Mouse (Mus musculus) stomach, embryonic 15.5 days (tissue): Measurements from ENCODE around the gene P3h1. TPM values are rescaled to one million over a fixed set of nuclear protein-coding genes. Genes with fewer than 3 reads are reported as not detected.
A peak's percentile ranks its signal among the peaks of the same experiment; 100 is the strongest.

Source experiments
- ATAC-seq: fragments of 200-750 bp; cut with Nextera tagmentation; 2 replicates; pipeline ENCODE4 v1.8.0; 2017; ENCODE audit warnings: low read depth, moderate number of reproducible peaks, moderate TSS enrichment; ENCODE audit not compliant: insufficient read depth, low FRiP score
- H3K27ac ChIP-seq: fragments of 300-500 bp; sonication (generic); 2 replicates; pipeline ENCODE4 v1.5.1; 2015; ENCODE audit warnings: mild to moderate bottlenecking, inconsistent platforms
- H3K27me3 ChIP-seq: fragments of 300-500 bp; sonication (generic); replicated peaks from 2 replicates; pipeline ENCODE4 v1.6.1; 2015; ENCODE audit warnings: inconsistent platforms
- H3K36me3 ChIP-seq: fragments of 300-500 bp; sonication (generic); 2 replicates; pipeline ENCODE4 v1.6.1; 2015; ENCODE audit warnings: inconsistent platforms
- H3K4me1 ChIP-seq: fragments of 300-500 bp; sonication (generic); 2 replicates; pipeline ENCODE4 v1.6.1; 2015; ENCODE audit warnings: inconsistent platforms
- H3K4me2 ChIP-seq: fragments of 300-500 bp; sonication (generic); 2 replicates; pipeline ENCODE4 v1.6.1; 2015; ENCODE audit warnings: mild to moderate bottlenecking, inconsistent platforms
- H3K4me3 ChIP-seq: fragments of 300-500 bp; sonication (generic); replicated peaks from 2 replicates; pipeline ENCODE4 v1.5.1; 2015; ENCODE audit warnings: inconsistent platforms
- H3K9ac ChIP-seq: fragments of 300-500 bp; sonication (generic); 2 replicates; pipeline ENCODE4 v1.6.1; 2015; ENCODE audit warnings: inconsistent platforms
- H3K9me3 ChIP-seq: fragments of 300-500 bp; sonication (generic); 2 replicates; pipeline ENCODE4 v1.6.1; 2016; ENCODE audit warnings: inconsistent platforms
- WGBS: fragments of 180-500 bp; shearing (Covaris S2); methylation state at CpG from one replicate; pipeline ENCODE4 v1.1.7; 2015; 5-methylcytosine and 5-hydroxymethylcytosine counted together
- polyA plus RNA-seq: library from polyadenylated mRNA; unstranded; fragments of >200 nt; fragmentation: Nextera tagmentation; extraction: Ambion mirVana; gene quantifications from 2 replicates; pipeline ENCODE4 v1.2.1, GENCODE M21; 2015

The P3h1 gene
- polyA plus RNA-seq, 1 experiment from 2014 or later = 37.6 TPM

DNA sequence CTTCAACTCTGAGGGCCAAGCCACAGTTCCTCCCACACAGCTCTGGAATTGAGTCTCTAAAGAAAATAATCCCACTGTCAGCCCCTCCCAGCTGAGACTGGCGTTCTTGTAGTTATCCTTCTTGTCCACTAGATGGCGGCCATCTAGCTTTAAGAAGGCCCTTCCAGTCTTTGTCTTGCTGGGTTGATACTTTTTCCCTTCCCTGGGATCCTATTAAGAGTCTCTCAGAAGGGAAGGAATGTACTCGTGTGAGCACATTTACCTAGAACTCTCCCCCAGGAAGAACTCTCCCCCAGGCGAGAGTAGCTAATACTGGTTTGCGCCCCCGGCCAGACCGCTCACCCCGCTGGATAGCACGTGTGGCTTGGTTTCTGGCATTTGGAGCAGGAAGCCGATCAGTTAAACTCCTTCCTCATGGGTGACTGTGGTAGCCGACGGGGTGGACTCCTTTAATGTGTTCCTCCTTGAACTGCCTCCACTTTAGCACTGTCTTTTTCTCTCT lies 6.5 kb downstream of the P3h1 start:
- Histone ChIP-seq H3K9ac (no peak overlapping the region), H3K4me3 (0 out of 2 replicates have a peak overlapping the region, but pooled peaks have one; percentile 14), H3K36me3 (peaks cover 6% of the 10 kb centered on the region), H3K27me3 (no peaks in the 10 kb centered on the region), H3K4me1 (peaks cover 12% of the 10 kb centered on the region), H3K9me3 (no peaks in the 10 kb centered on the region), H3K4me2 (peak overlapping the region; percentile 21; the same call in 1 of the 2 replicates), H3K27ac (no peak overlapping the region)
- 38% methylated on average over 12 of the region's 12 CpGs for WGBS
- peak; percentile 57; the same call in 1 of the 2 replicates for ATAC-seq

DNA sequence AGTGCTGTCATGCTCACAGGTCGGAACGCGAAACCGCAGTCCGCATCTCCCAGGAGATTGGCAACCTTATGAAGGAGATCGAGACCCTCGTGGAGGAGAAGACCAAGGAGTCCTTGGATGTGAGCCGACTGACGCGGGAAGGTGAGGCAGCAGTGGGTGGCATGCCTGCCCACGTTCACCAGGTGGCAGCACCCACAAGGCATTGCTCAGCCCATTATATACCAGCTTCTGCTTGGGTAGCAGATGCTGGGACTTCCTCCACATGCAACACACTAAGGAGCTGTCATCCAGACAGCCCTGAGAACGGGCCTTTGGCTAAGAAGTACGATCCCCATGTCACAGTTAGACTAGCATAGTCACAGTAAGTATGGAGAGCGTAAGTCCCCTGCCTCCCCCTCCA lies 8.9 kb downstream of the P3h1 start:
- Histone ChIP-seq H3K9me3 (no peaks in the 10 kb centered on the region), H3K9ac (no peak overlapping the region), H3K27me3 (no peaks in the 10 kb centered on the region), H3K4me3 (no peak overlapping the region), H3K36me3 (peaks cover 4% of the 10 kb centered on the region), H3K27ac (no peak overlapping the region), H3K4me2 (no peak overlapping the region), H3K4me1 (0 out of 2 replicates have a peak, but pooled peaks cover 6% of the 10 kb centered on the region)
- whole genome bisulfite sequencing = 90% methylated on average over 14 of the region's 14 CpGs
- no peak for ATAC-seq

DNA sequence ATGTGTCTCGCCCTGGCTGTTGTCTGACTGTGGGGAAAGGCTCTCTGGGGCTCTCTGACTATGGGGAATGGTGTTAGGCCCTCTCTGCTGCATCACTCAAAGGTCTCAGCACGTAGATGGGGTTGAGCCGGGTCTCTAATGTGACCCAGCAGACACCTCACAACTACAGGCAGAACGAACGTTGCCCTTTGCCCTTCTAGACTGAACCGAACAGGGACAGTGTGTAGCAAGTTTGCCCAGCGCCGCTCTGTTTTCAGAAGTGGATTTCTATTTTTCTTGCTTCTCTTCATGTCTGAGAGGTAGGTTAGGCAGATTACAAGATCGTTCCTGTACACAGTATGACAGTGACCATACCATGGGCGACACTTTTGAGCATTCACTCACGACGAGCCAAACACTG lies 9.9 kb downstream of the P3h1 start:
- WGBS = 89% methylated on average over 12 of the region's 12 CpGs
- Histone ChIP-seq H3K4me2 (no peak overlapping the region), H3K27me3 (no peaks in the 10 kb centered on the region), H3K9me3 (no peaks in the 10 kb centered on the region), H3K27ac (no peak overlapping the region), H3K4me1 (0 out of 2 replicates have a peak, but pooled peaks cover 6% of the 10 kb centered on the region), H3K4me3 (no peak overlapping the region), H3K36me3 (0 out of 2 replicates have a peak, but pooled peaks cover 3% of the 10 kb centered on the region), H3K9ac (no peak overlapping the region)
- ATAC-seq = no peak

DNA sequence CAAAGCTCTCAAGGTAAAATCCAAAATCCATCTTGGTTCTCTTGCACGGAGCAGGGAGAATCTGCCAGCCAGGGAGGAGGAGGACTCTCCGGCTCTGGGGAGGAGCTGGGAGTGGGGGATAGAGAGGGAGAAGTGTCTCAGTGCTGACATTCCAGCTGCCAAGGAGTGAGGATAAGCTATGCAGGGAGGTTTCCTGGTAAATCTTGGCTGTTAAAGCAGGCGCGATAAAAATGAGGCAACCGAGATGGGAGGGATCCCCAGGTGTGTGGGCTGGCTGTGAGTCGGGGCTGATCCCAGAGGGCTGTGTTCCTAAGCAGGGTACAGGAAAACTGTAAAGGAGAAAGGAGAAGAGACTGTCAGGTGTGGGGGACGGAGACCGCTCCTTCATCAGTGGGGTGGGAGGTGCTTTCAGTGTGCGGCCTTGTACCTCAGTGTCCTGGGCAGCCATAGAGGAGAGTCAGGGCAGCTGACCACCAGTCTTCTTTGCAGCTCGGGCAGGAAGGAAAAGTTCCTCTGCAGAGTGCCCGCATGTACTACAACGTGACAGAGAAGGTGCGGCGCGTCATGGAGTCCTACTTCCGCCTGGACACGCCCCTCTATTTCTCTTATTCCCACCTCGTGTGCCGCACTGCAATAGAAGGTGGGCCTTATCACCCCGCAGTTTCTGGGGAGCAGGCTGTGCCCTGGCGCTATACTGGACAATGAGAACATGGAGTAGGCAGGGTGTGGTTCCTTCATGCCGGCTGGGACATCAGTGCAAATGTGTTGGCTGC lies 11.9 kb downstream of the P3h1 start:
- Histone ChIP-seq H3K4me2 (no peak overlapping the region), H3K27ac (no peak overlapping the region), H3K9me3 (no peaks in the 10 kb centered on the region), H3K9ac (no peak overlapping the region), H3K36me3 (0 out of 2 replicates have a peak, but pooled peaks cover 3% of the 10 kb centered on the region), H3K27me3 (no peaks in the 10 kb centered on the region), H3K4me3 (no peak overlapping the region), H3K4me1 (no peaks in the 10 kb centered on the region; the same call in 1 of the 2 replicates)
- 76% methylated on average over 22 of the region's 22 CpGs for WGBS
- ATAC-seq = no peak

DNA sequence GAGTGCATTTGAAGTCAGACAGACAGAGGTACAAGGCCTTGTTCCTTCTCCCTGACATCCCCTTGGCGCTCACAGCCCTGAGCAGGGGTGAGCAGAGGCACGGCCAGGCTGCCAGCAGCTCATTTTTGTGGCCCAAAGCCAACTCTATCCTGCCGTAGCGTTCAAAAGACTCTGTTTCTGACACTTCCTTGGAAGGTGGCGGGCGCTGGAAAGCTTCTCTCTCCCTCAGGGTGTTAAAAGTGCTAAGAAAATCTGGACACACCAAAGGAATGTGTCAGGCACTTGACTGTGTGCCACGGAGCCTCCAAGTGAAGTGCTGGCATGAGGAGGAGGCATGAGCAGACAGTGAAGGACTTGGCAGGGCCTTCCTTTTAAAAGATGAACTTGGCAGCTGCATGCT lies 12.8 kb downstream of the P3h1 start:
- 61% methylated on average over 7 of the region's 7 CpGs for WGBS
- no peak overlapping the region for H3K27ac ChIP-seq

DNA sequence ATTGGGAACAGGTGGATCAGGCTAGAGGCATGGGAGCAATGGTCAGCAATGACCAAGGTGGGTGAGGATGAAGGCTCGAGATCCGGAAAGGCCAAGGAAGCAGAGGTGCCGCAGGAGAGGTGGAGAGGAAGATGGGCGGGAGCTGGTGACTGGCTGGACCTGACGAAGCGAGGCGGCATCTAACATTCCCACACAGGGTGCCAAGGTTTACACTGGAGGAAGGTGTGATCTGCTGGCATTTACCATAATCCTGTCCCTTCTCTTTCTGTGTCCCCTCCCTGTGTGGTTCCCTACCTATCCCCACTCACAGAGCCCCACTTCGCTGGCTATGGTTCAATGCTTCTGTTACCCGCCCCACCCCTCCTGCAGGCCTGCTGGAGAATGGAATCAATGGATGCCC lies 13.2 kb downstream of the P3h1 start:
- Histone ChIP-seq H3K27me3 (no peaks in the 10 kb centered on the region), H3K4me2 (no peak overlapping the region), H3K9me3 (no peaks in the 10 kb centered on the region), H3K4me1 (no peaks in the 10 kb centered on the region; the same call in 1 of the 2 replicates), H3K9ac (no peak overlapping the region), H3K36me3 (0 out of 2 replicates have a peak, but pooled peaks cover 3% of the 10 kb centered on the region), H3K27ac (no peak overlapping the region), H3K4me3 (no peak overlapping the region)
- ATAC-seq = no peak
- WGBS = 89% methylated on average over 9 of the region's 9 CpGs

More for the DNA sequence above, 12.8 kb downstream of the P3h1 start:
- H3K9me3 ChIP-seq = no peaks in the 10 kb centered on the region
- 0 out of 2 replicates have a peak, but pooled peaks cover 3% of the 10 kb centered on the region for H3K36me3 ChIP-seq
- H3K4me2 ChIP-seq = no peak overlapping the region
- no peaks in the 10 kb centered on the region; the same call in 1 of the 2 replicates for H3K4me1 ChIP-seq
- no peak for ATAC-seq
- no peaks in the 10 kb centered on the region for H3K27me3 ChIP-seq
- no peak overlapping the region for H3K4me3 ChIP-seq
- no peak overlapping the region for H3K9ac ChIP-seq

DNA sequence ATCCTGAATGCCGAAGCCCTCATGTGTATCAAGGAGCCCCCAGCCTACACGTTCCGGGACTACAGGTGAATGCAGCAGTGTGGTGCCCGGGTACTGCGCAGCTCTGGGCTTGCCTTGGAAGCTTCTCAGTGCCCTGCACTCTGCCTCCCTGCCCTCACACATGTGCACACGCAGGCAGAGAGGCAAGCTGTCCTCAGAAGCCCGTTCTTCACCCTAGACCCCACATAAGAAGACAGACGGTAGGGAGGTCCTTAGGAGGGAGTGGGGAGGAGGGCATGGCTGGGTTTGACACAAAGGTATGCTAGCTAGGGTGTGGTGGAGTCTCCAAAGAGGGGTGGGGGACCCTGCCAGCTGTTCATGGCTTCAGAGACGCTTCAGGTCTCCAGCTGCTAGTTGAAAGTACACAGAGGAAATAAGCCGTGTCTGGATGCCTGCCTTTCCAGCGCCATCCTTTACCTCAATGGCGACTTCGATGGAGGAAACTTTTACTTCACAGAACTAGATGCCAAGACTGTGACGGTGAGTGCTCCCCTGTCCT lies 14.0 kb downstream of the P3h1 start:
- 78% methylated on average over 14 of the region's 14 CpGs for WGBS
- no peak overlapping the region for H3K4me3 ChIP-seq
- no peak overlapping the region for H3K27ac ChIP-seq
- H3K36me3 ChIP-seq = 0 out of 2 replicates have a peak, but pooled peaks cover 3% of the 10 kb centered on the region
- no peaks in the 10 kb centered on the region for H3K9me3 ChIP-seq
- no peaks in the 10 kb centered on the region for H3K27me3 ChIP-seq
- H3K4me2 ChIP-seq = no peak overlapping the region
- no peak for ATAC-seq
- no peak overlapping the region for H3K9ac ChIP-seq
- H3K4me1 ChIP-seq = no peaks in the 10 kb centered on the region; the same call in 1 of the 2 replicates

DNA sequence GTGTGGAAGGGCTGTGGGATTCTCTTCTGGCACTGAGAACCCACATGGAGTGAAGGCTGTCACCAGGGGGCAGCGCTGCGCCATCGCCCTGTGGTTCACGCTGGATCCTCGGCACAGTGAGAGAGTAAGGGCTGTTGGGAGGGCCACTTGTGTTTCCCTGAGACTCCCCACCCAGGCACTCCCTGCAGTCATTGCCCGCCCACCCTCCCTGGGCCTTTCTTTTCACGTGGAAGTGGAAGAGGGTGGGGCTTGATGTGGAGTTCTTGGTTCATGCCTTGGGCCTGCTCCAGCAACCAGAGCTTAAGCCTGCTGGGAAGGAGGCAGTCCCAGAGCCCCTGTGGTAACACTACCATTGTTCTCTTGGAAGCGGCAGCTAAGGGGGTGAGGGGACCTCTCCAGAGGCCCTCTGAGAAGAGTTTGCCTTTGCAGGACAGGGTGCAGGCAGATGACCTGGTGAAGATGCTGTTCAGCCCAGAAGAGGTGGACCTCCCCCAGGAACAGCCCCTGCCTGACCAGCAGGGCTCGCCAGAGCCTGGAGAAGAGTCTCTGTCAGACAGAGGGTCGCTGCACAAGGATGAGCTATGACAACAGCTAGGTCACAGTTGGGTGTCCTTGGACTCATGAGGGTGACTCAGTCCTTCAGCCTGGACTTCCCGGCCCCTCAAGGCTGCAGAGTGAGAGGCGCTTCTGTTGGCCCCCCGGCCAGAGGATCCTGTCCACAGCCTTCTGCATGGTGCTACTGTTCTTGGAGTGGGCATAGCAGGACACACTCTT lies 14.9 kb downstream of the P3h1 start:
- Histone ChIP-seq H3K9ac (no peak overlapping the region), H3K27ac (peak overlapping the region; percentile 2; the same call in 1 of the 2 replicates), H3K4me1 (no peaks in the 10 kb centered on the region; the same call in 1 of the 2 replicates)

GRCm38 (mm10) chr4:119248407-119248965 lies 15.8 kb downstream of the P3h1 start:
- ATAC-seq = no peak
- Histone ChIP-seq H3K4me3 (no peak overlapping the region), H3K27ac (no peak overlapping the region), H3K27me3 (no peaks in the 10 kb centered on the region), H3K9me3 (no peaks in the 10 kb centered on the region), H3K9ac (no peak overlapping the region), H3K4me2 (no peak overlapping the region), H3K4me1 (no peaks in the 10 kb centered on the region; the same call in 1 of the 2 replicates), H3K36me3 (0 out of 2 replicates have a peak, but pooled peaks cover 3% of the 10 kb centered on the region)
- 84% methylated on average over 11 of the region's 11 CpGs for WGBS

More for the DNA sequence above, 14.9 kb downstream of the P3h1 start:
- Histone ChIP-seq H3K27me3 (no peaks in the 10 kb centered on the region), H3K36me3 (0 out of 2 replicates have a peak, but pooled peaks cover 3% of the 10 kb centered on the region), H3K4me3 (no peak overlapping the region), H3K9me3 (no peaks in the 10 kb centered on the region), H3K4me2 (no peak overlapping the region)
- 38% methylated on average over 13 of the region's 13 CpGs for WGBS
- peak; percentile 64; the same call in 1 of the 2 replicates for ATAC-seq

DNA sequence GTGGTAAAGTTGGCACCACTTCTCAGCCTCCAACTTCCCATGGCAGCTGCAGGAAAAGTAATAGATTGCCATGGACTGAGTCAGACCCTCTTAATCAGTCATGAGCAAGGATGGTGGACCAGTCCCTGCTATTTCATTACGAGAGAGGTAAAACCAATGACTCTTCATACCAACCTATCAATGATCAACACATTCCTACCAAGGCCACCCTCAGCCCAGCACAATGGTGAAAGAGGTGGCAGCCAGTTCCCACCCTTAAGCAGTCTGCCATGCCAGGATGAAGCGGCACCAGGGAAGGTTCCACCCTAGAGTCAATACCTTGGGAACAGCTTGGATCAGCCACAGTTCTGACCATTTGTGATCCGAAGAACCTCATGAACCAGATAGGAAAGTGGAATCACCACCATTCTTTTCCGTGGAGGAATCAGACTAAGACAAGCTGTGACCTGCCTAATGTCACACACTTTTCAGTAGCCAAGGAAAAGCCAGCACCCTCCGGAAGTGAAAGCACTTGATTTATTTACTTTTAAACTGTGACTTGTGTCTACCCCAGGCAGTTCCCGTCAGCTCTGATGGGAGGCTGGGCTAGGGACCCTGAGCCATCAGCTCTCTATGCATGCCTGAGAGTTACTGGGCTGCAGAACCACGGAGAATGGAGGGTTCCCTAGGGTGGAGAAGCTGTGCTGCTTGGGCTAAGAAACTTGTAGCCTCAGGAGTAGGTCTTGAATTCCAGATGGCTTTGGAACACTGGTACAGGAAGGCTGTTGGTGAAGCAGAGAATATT lies 19.5 kb downstream of the P3h1 start:
- Histone ChIP-seq H3K9ac (no peak overlapping the region), H3K4me2 (no peak overlapping the region), H3K27me3 (no peaks in the 10 kb centered on the region), H3K4me3 (no peak overlapping the region), H3K9me3 (no peaks in the 10 kb centered on the region), H3K4me1 (peaks cover 8% of the 10 kb centered on the region), H3K27ac (no peak overlapping the region), H3K36me3 (no peaks in the 10 kb centered on the region)
- ATAC-seq = no peak
- 48% methylated on average over 7 of the region's 7 CpGs for WGBS
